Mouse (Mus musculus): Measurements from ENCODE around the gene Aurkc. TPM values are rescaled to one million over a fixed set of nuclear protein-coding genes. Genes with fewer than 3 reads are reported as not detected.
"Not testable (repeated sequence)": the region's sequence is repeated elsewhere in the genome, so short reads cannot be mapped to it uniquely, and the experiment has no call there.

The Aurkc gene
- polyA plus RNA-seq (2014; fragmentation: Nextera tagmentation; extraction: Ambion mirVana): 0.24 TPM in 1 of 2 replicates, not detected in the other

DNA sequence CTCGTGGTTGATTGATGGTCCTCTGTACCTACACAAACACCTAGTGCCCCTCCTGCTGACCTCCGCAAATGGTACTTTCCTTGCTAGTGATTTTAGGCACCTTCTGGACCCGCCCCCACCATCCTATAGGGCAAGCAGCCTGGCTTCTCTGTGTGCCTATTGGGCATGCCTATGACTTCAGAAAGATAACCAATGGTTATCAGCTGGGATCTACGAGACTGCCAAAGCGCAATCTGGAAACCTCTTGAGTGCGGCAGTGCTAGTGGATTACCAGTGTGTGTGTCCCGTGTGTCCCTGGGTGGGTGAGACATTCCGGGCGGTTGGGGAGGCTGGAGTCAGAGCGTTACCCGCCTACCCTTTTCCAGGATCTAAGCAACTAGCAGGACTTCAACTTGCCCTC is at the start of gene Aurkc:
Gene Aurkc (plus strand): TSS at position 50 of the 400 bp plus-strand sequence.
- H3K27ac ChIP-seq (ENCODE audit: low read depth, low read length); H3K36me3 ChIP-seq (ENCODE audit: control insufficient read depth, insufficient read depth, low read length); H3K4me3 ChIP-seq (ENCODE audit: low read depth, low read length); H3K27me3 ChIP-seq (ENCODE audit: control insufficient read depth, insufficient read depth, low read length); H3K4me1 ChIP-seq (ENCODE audit: control insufficient read depth, insufficient read depth, low read length); ATAC-seq (ENCODE audit: insufficient read depth, low FRiP score, low TSS enrichment); H3K9me3 ChIP-seq (ENCODE audit: control insufficient read depth, low read length); H3K9ac ChIP-seq (ENCODE audit: low read length); DNase-seq (ENCODE audit: low spot score); H3K4me2 ChIP-seq (ENCODE audit: low read depth): not testable (repeated sequence)
- WGBS: 87% methylated on average over 11 of the region's 11 CpGs

DNA sequence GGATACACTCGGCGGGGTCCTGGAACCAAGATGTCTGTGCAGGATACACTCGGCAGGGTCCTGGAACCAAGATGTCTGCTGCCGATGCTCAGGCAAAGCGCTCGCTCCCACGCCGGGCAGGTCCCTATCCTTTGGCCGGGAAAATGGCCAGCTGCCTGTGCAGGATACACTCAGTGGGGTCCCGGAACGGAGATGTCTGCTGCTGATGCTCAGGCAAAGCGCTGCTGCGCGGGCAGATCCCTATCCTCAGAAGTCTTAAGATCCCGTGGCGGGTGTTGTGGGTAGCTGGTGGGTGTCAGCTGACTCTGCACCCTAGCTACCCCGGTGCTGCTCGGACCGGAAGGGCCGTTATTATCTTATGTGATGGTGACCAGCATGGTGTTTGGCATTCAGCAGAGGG is 47.0 kb upstream of the Aurkc start:
- not testable (repeated sequence) for H3K9ac ChIP-seq (ENCODE audit: low read length); H3K27ac ChIP-seq (ENCODE audit: low read depth, low read length); DNase-seq (ENCODE audit: low spot score); H3K4me1 ChIP-seq (ENCODE audit: control insufficient read depth, insufficient read depth, low read length); H3K9me3 ChIP-seq (ENCODE audit: control insufficient read depth, low read length); H3K27me3 ChIP-seq (ENCODE audit: control insufficient read depth, insufficient read depth, low read length); H3K4me3 ChIP-seq (ENCODE audit: low read depth, low read length); H3K4me2 ChIP-seq (ENCODE audit: low read depth); H3K36me3 ChIP-seq (ENCODE audit: control insufficient read depth, insufficient read depth, low read length); ATAC-seq (ENCODE audit: insufficient read depth, low FRiP score, low TSS enrichment)
- 91% methylated on average over 18 of the region's 20 CpGs for WGBS

DNA sequence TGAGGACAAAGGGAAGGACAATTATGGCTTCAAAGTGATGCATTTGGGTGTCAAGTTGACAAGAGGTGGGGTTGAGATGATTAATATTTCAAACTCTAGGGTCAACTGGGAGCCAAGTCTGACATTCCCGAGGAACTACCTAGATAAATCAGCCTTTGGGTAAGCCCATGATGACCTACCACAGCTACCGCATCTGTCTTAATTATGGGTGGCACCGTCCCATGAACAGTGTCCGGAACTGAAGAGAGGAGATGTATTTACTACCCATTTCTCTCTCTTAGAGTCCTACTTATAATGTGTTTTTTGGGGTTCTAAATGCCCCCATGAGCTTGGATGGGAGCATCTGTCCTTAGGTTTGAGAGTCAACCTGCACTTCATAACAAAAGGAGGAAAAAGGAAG is 38.5 kb upstream of the Aurkc start:
- 85% methylated on average over 4 of the region's 4 CpGs for WGBS
- Histone ChIP-seq H3K36me3 (ENCODE audit: control insufficient read depth, insufficient read depth, low read length) (no peaks in the 10 kb centered on the region), H3K27me3 (ENCODE audit: control insufficient read depth, insufficient read depth, low read length) (no peaks in the 10 kb centered on the region), H3K4me3 (ENCODE audit: low read depth, low read length) (no peak overlapping the region), H3K9ac (ENCODE audit: low read length) (no peak overlapping the region), H3K4me1 (ENCODE audit: control insufficient read depth, insufficient read depth, low read length) (no peaks in the 10 kb centered on the region), H3K4me2 (ENCODE audit: low read depth) (no peak overlapping the region), H3K27ac (ENCODE audit: low read depth, low read length) (no peak overlapping the region), H3K9me3 (ENCODE audit: control insufficient read depth, low read length) (no peaks in the 10 kb centered on the region)
- ATAC-seq (ENCODE audit: insufficient read depth, low FRiP score, low TSS enrichment) (no peak), DNase-seq (ENCODE audit: low spot score) (no peak)

DNA sequence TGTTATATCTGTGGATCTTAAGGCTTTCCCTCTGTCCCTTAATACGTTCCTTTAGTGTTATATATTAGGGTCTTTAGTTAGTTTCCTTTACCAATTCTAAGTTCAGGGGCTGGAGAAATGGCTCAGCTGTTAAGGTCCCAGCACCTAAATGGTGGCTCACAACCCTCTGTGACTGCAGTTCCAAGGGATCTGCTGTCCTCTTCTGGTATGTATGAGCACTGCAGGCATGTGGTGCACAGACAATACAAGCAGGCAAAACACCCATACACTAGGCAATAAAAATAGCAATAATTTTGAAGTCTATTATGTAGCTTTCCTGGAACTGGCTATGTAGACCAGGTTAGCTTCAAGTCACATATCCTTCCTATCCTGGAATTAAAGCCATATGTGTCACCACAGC is 36.5 kb upstream of the Aurkc start:
- no peak overlapping the region for H3K27ac ChIP-seq (ENCODE audit: low read depth, low read length)
- no peak overlapping the region for H3K9ac ChIP-seq (ENCODE audit: low read length)
- H3K27me3 ChIP-seq (ENCODE audit: control insufficient read depth, insufficient read depth, low read length): no peaks in the 10 kb centered on the region
- no peak overlapping the region for H3K4me2 ChIP-seq (ENCODE audit: low read depth)
- no peaks in the 10 kb centered on the region for H3K36me3 ChIP-seq (ENCODE audit: control insufficient read depth, insufficient read depth, low read length)
- ATAC-seq (ENCODE audit: insufficient read depth, low FRiP score, low TSS enrichment): no peak
- no peak overlapping the region for H3K4me3 ChIP-seq (ENCODE audit: low read depth, low read length)
- no peaks in the 10 kb centered on the region for H3K9me3 ChIP-seq (ENCODE audit: control insufficient read depth, low read length)
- DNase-seq (ENCODE audit: low spot score): no peak
- no peaks in the 10 kb centered on the region for H3K4me1 ChIP-seq (ENCODE audit: control insufficient read depth, insufficient read depth, low read length)
- 85% methylated on average over 1 of the region's 1 CpGs for WGBS

DNA sequence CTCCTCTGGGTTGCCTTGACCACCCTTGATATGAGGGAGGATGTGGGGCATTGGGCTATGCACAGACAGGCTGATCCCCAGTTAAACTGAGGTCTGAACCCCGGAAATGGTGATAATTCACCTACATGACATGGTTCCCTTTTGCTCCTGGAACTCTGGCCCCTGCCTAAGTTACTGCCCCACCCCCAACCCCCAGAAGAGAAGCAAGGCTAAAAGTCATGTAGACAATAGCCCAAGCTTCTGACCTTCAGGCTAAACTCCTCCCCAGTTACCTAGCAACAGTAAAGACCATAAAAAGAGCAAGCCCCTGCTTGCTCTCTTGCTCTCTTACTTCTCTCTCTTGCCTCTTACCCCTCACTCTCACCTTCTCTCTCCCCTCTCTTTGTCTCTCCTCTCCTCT is 21.5 kb upstream of the Aurkc start:
- DNase-seq (ENCODE audit: low spot score) (no peak), ATAC-seq (ENCODE audit: insufficient read depth, low FRiP score, low TSS enrichment) (no peak)
- Histone ChIP-seq H3K27ac (ENCODE audit: low read depth, low read length) (no peak overlapping the region), H3K4me1 (ENCODE audit: control insufficient read depth, insufficient read depth, low read length) (no peaks in the 10 kb centered on the region), H3K9ac (ENCODE audit: low read length) (no peak overlapping the region), H3K27me3 (ENCODE audit: control insufficient read depth, insufficient read depth, low read length) (no peaks in the 10 kb centered on the region), H3K9me3 (ENCODE audit: control insufficient read depth, low read length) (no peaks in the 10 kb centered on the region; the same call in 1 of the 2 replicates), H3K4me2 (ENCODE audit: low read depth) (no peak overlapping the region), H3K4me3 (ENCODE audit: low read depth, low read length) (no peak overlapping the region), H3K36me3 (ENCODE audit: control insufficient read depth, insufficient read depth, low read length) (no peaks in the 10 kb centered on the region)
- 82% methylated on average over 1 of the region's 1 CpGs for WGBS

GRCm38 (mm10) chr7:6976890-6977289 is 18.2 kb upstream of the Aurkc start:
- H3K4me2 ChIP-seq (ENCODE audit: low read depth): no peak overlapping the region
- no peaks in the 10 kb centered on the region for H3K4me1 ChIP-seq (ENCODE audit: control insufficient read depth, insufficient read depth, low read length)
- H3K9me3 ChIP-seq (ENCODE audit: control insufficient read depth, low read length): no peaks in the 10 kb centered on the region; the same call in 1 of the 2 replicates
- WGBS: 92% methylated on average over 19 of the region's 19 CpGs
- H3K36me3 ChIP-seq (ENCODE audit: control insufficient read depth, insufficient read depth, low read length): no peaks in the 10 kb centered on the region
- no peak overlapping the region for H3K27ac ChIP-seq (ENCODE audit: low read depth, low read length)
- no peak overlapping the region for H3K9ac ChIP-seq (ENCODE audit: low read length)
- no peaks in the 10 kb centered on the region for H3K27me3 ChIP-seq (ENCODE audit: control insufficient read depth, insufficient read depth, low read length)
- H3K4me3 ChIP-seq (ENCODE audit: low read depth, low read length): no peak overlapping the region
- DNase-seq (ENCODE audit: low spot score) (no peak), ATAC-seq (ENCODE audit: insufficient read depth, low FRiP score, low TSS enrichment) (no peak)

- not testable (repeated sequence) for H3K27ac ChIP-seq (ENCODE audit: low read depth, low read length)
Observed at GRCm38 (mm10) chr7:6998914-6999313, 3.8 kb downstream of the Aurkc start.

DNA sequence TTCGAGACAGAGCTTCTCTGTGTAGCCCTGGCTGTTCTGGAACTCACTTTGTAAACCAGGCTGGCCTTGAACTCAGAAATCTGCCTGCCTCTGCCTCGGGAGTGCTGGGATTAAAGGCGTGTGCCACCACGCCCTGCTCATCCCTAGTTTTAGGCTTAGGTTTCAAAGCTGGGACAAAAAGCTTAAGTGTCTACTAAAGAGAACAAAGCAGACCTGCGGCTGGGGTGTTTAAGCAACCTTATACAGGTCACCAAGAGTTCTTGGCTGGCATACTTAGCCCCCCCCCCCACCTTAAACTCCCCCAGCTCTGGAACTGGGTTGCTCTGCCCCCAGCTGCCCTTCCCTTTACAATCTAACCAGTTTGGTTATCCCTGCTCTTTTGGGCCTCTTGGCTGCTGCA is 10.3 kb downstream of the Aurkc start:
- not testable (repeated sequence) for H3K9ac ChIP-seq (ENCODE audit: low read length); H3K4me2 ChIP-seq (ENCODE audit: low read depth); H3K27me3 ChIP-seq (ENCODE audit: control insufficient read depth, insufficient read depth, low read length); H3K9me3 ChIP-seq (ENCODE audit: control insufficient read depth, low read length); H3K27ac ChIP-seq (ENCODE audit: low read depth, low read length); H3K36me3 ChIP-seq (ENCODE audit: control insufficient read depth, insufficient read depth, low read length); H3K4me1 ChIP-seq (ENCODE audit: control insufficient read depth, insufficient read depth, low read length); DNase-seq (ENCODE audit: low spot score); H3K4me3 ChIP-seq (ENCODE audit: low read depth, low read length); ATAC-seq (ENCODE audit: insufficient read depth, low FRiP score, low TSS enrichment)
- 82% methylated on average over 5 of the region's 5 CpGs for WGBS

More at GRCm38 (mm10) chr7:6998914-6999313, 3.8 kb downstream of the Aurkc start:
- not testable (repeated sequence) for ATAC-seq (ENCODE audit: insufficient read depth, low FRiP score, low TSS enrichment); H3K36me3 ChIP-seq (ENCODE audit: control insufficient read depth, insufficient read depth, low read length); H3K4me2 ChIP-seq (ENCODE audit: low read depth); H3K4me3 ChIP-seq (ENCODE audit: low read depth, low read length); DNase-seq (ENCODE audit: low spot score); H3K4me1 ChIP-seq (ENCODE audit: control insufficient read depth, insufficient read depth, low read length); H3K9ac ChIP-seq (ENCODE audit: low read length); H3K27me3 ChIP-seq (ENCODE audit: control insufficient read depth, insufficient read depth, low read length); H3K9me3 ChIP-seq (ENCODE audit: control insufficient read depth, low read length)
- WGBS: 62% methylated on average over 3 of the region's 3 CpGs

DNA sequence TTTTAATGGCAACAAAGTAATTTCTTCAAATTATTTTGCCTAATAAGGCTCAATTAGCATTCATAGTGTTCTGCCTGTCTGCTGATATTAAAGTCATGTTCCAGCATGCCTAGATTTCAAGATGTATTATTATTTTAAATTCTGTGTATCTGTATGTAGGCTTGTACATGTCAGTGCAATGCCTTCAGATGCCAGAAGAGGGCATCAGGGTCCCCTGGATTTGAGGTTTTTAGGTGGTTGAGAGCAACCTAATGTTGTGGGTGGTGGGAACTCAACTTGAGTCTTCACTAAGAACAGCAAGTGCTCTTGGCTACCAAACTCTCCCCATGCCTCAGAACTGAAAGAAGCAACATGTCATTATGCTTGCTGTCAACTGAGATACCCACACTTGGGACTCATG is 32.3 kb downstream of the Aurkc start:
- DNase-seq (ENCODE audit: low spot score) (no peak), ATAC-seq (ENCODE audit: insufficient read depth, low FRiP score, low TSS enrichment) (no peak)
- Histone ChIP-seq H3K36me3 (ENCODE audit: control insufficient read depth, insufficient read depth, low read length) (no peaks in the 10 kb centered on the region), H3K4me3 (ENCODE audit: low read depth, low read length) (no peak overlapping the region), H3K27me3 (ENCODE audit: control insufficient read depth, insufficient read depth, low read length) (no peaks in the 10 kb centered on the region), H3K27ac (ENCODE audit: low read depth, low read length) (no peak overlapping the region), H3K4me1 (ENCODE audit: control insufficient read depth, insufficient read depth, low read length) (no peaks in the 10 kb centered on the region), H3K9me3 (ENCODE audit: control insufficient read depth, low read length) (0 out of 2 replicates have a peak, but pooled peaks cover 7% of the 10 kb centered on the region), H3K4me2 (ENCODE audit: low read depth) (no peak overlapping the region), H3K9ac (ENCODE audit: low read length) (no peak overlapping the region)

Data from neural tube, embryonic 11.5 days (tissue).